Mouse (Mus musculus): ENCODE data around the gene Gm8220.
"Not testable (repeated sequence)": the region's sequence is repeated elsewhere in the genome, so short reads cannot be mapped to it uniquely, and the experiment has no call there.

Gene Gm8220

DNA sequence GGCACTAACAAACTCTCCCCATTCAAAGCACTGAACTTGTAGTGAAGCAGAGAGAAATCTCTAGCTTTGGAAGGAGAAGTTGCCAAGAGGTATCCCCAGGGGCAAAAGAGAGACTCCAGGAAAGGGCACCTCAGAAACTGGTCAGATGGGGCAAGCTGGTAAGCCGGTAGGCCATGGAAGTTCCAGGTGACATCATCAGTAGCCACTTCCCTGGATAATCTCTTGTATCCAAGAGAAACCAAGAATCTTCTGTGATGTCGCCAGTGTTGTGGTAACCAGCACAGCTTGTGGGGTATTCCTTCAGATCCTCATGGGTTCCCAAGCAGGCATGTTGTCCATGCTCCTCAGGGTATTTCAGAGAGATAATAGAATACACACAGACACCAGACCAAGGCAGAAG is at the start of gene Gm8220:
TSS of gene Gm8220 (plus strand) at position 301 of the 400 bp plus-strand sequence.
- not testable (repeated sequence) for DNase-seq (ENCODE audit: low spot score)

- DNase-seq (ENCODE audit: low spot score) = no peak
Observed at GRCm38 (mm10) chr14:44248039-44248438, 37.3 kb upstream of the Gm8220 start.

DNA sequence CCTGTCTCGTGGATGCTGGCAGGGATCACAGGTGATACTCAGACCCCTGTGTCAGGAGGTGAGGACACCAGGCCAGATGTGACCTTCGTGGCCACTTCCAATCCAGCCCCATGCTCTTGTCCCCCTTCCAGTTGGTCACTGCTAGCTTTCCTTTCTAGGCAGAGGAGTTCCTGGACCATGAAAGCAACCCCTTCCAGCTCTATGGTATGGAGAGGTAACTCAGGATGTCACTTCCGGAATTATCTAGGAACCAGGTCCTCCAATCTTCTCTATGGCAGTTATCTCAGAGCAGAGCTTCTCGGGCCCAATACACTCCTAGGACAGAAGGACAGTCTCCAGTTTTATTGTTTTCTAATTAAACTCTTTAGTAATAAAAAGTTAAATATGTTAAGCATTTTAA is 26.7 kb downstream of the Gm8220 start:
- not testable (repeated sequence) for DNase-seq (ENCODE audit: low spot score)

DNA sequence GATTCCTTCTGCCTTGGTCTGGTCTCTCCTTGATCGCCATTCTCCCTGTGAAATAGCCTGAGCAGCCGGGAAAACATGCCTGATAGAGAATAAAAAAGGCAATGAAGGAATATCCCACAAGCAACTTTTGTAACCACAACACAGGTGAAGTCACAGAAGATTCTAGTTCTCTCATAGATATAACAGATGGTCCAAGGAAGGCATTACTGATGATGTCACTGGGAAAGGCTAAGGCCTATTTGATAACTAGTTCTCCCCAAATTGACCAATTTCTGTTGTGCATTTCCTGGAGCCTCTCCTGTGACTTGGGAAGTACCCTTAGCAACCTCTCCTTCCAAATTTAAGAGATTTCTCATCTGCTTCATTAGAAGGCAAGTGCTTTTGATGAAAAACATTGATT is 53.1 kb downstream of the Gm8220 start, which contains the start of gene Gm5930:
TSS of gene Gm5930 (minus strand) at position 101 of the 400 bp plus-strand sequence.
- DNase-seq (ENCODE audit: low spot score) = not testable (repeated sequence)

All from ovary, postnatal 14 days (tissue).